Mouse (Mus musculus): ENCODE results near the gene Cetn4. TPM values are rescaled to one million over a fixed set of nuclear protein-coding genes. Genes with fewer than 3 reads are reported as not detected.

Gene Cetn4
- total and polyA plus RNA-seq, 2 experiments from 2014 or later: 1.9 to 4.0 TPM

DNA sequence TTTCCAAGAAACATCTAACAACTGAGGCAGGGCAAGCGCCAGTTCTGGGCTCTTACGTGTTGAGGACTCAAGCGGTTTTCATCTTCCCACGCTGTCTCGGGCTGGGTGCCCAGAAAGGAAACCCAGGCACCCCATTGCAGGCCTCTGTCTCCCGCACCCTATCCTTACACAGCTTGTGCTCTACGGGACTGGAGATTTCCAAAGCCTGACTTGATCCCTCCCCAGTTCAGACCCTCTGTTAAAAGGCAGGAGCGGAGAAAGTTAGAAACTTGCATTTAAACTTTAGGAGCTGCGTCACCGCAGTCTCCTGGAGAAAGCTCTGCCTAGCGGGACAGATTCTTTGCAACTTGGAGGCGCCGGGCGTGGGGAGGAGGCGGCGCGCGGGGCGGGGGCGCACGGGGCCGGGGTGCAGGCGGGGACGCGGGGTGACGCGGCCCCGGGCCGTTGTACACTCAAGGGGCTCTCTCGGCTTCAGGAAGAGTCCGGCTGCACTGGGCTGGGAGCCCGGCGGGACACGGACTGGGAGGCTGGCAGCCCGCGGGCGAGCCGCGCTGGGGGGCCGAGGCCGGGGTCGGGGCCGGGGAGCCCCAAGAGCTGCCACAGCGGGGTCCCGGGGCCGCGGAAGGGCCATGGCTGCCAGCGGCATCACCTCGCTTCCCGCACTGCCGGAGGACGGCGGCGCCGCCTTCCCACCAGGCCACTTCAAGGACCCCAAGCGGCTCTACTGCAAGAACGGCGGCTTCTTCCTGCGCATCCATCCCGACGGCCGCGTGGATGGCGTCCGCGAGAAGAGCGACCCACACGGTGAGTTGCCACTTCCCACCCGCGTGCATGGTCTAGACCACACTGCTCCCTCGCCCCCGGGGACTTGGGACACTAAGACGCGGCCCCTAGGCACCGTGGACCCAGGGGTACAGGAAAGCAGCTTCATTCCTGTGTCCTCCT lies 36.0 kb upstream of the Cetn4 start, which contains the start of gene Fgf2:
Gene Fgf2, plus strand, starts transcription at position 126 of the 945 bp plus-strand sequence.
- ATAC-seq (ENCODE audit: low FRiP score) (peak; percentile 64), DNase-seq (ENCODE audit: low spot score) (peak; percentile 27)
- no peaks in the 10 kb centered on the region for H3K36me3 ChIP-seq (ENCODE audit: insufficient read depth, low read length)
- H3K4me1 ChIP-seq (ENCODE audit: insufficient read depth, low read length): peaks cover 6% of the 10 kb centered on the region; the same call in 1 of the 2 replicates
- no peak within 1 kb of the TSS for H3K27ac ChIP-seq (ENCODE audit: low read depth, low read length)
- peak within 1 kb of the TSS; percentile 100 for H3K4me2 ChIP-seq (ENCODE audit: low read depth, low read length, poor library complexity, severe bottlenecking)
- H3K27me3 ChIP-seq (ENCODE audit: insufficient read depth, low read length): peaks cover 21% of the 10 kb centered on the region
- no peaks in the 10 kb centered on the region for H3K9me3 ChIP-seq (ENCODE audit: low read length)
- peak within 1 kb of the TSS; percentile 63 for H3K9ac ChIP-seq (replicated peaks; ENCODE audit: low read length, poor library complexity, severe bottlenecking)
- WGBS: under 1% methylated on average over 53 of the region's 75 CpGs
- no peak for TF ChIP-seq CTCF (IDR thresholded peaks at IDR 0.05)
- peak within 1 kb of the TSS; percentile 61 for H3K4me3 ChIP-seq (ENCODE audit: low read depth, low read length)

DNA sequence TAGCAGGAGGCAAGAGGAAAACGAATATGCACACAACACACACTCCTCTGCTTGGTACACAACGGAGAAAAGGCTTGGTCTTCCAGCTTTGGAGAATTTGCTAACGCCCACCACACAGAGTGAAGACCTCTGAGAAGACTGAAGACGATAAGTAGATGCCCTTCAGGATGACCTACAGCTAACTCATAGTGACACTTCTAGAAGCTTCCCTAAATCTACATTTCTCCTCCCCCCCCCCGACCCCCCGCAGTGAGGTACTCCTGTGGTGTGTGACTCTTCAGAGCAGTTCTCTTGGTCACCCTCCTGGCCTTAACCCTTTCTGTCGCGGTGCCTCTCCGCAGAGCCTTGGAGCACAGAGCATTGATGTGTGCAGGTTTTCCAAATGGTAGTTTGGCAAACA lies 35.2 kb upstream of the Cetn4 start:
- H3K4me3 ChIP-seq (ENCODE audit: low read depth, low read length): peak overlapping the region; percentile 61; the same call in 1 of the 2 replicates

DNA sequence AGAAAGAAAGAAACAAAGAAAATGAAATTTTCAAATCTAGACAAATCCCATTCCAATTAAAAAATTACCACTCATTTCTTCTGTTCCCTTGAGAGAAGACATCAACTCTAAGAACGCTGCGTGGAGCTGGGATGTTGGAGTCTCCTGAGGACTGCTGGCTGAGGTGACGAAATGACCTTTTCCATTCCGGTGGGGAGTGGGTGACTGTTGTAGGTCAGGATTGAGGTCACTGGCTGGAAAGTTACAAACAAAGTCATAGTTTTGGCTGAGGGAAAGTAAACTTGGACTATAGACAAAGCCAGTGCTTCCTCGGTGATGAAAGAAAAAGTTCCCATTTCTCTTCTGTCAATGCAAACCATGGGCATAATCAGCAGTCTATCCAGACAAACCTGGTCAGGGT lies 30.3 kb upstream of the Cetn4 start:
- Histone ChIP-seq H3K27me3 (ENCODE audit: insufficient read depth, low read length) (peaks cover 4% of the 10 kb centered on the region), H3K4me3 (ENCODE audit: low read depth, low read length) (no peak overlapping the region), H3K9ac (replicated peaks; ENCODE audit: low read length, poor library complexity, severe bottlenecking) (no peak overlapping the region), H3K27ac (ENCODE audit: low read depth, low read length) (no peak overlapping the region), H3K36me3 (ENCODE audit: insufficient read depth, low read length) (no peaks in the 10 kb centered on the region), H3K4me1 (ENCODE audit: insufficient read depth, low read length) (0 out of 2 replicates have a peak, but pooled peaks cover 1% of the 10 kb centered on the region), H3K4me2 (ENCODE audit: low read depth, low read length, poor library complexity, severe bottlenecking) (no peak overlapping the region), H3K9me3 (ENCODE audit: low read length) (no peaks in the 10 kb centered on the region)
- 83% methylated on average over 5 of the region's 5 CpGs for WGBS
- TF ChIP-seq CTCF (IDR thresholded peaks at IDR 0.05): no peak
- no peak for DNase-seq (ENCODE audit: low spot score)
- ATAC-seq (ENCODE audit: low FRiP score): no peak

More for the DNA sequence above, 35.2 kb upstream of the Cetn4 start:
- Histone ChIP-seq H3K4me1 (ENCODE audit: insufficient read depth, low read length) (peaks cover 6% of the 10 kb centered on the region; the same call in 1 of the 2 replicates), H3K27ac (ENCODE audit: low read depth, low read length) (no peak overlapping the region), H3K9ac (replicated peaks; ENCODE audit: low read length, poor library complexity, severe bottlenecking) (no peak overlapping the region), H3K9me3 (ENCODE audit: low read length) (no peaks in the 10 kb centered on the region), H3K27me3 (ENCODE audit: insufficient read depth, low read length) (peaks cover 21% of the 10 kb centered on the region), H3K4me2 (ENCODE audit: low read depth, low read length, poor library complexity, severe bottlenecking) (peak overlapping the region; percentile 100), H3K36me3 (ENCODE audit: insufficient read depth, low read length) (no peaks in the 10 kb centered on the region)
- DNase-seq (ENCODE audit: low spot score) (no peak), ATAC-seq (ENCODE audit: low FRiP score) (0 out of 2 replicates have a peak, but pooled peaks have one; percentile 22)
- WGBS: 39% methylated on average over 9 of the region's 9 CpGs
- TF ChIP-seq CTCF (IDR thresholded peaks at IDR 0.05): no peak

DNA sequence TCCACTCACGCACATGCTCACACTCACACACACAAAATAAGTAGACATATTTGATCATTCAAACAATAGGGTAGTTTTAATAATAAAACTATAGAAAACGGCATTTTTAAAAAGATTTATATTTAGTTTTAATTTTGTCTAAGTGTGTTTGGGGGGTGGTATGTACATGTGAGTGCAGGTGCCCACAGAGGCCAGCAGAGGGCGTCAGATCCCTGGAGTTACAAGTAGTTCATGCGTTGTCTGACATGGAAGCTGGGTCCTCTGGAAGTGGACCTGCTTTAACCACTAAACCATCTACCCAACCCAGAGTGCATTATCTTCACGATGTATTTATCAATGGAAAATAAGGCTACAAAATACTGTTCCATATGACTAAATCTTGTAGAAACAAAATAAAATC lies 28.6 kb upstream of the Cetn4 start:
- ATAC-seq (ENCODE audit: low FRiP score) (no peak), DNase-seq (ENCODE audit: low spot score) (no peak)
- H3K4me3 ChIP-seq (ENCODE audit: low read depth, low read length): no peak overlapping the region
- peak; percentile 41 for TF ChIP-seq CTCF (IDR thresholded peaks at IDR 0.05)
- H3K9ac ChIP-seq (replicated peaks; ENCODE audit: low read length, poor library complexity, severe bottlenecking): no peak overlapping the region
- H3K27ac ChIP-seq (ENCODE audit: low read depth, low read length): no peak overlapping the region
- WGBS: 64% methylated on average over 5 of the region's 5 CpGs
- no peak overlapping the region for H3K4me2 ChIP-seq (ENCODE audit: low read depth, low read length, poor library complexity, severe bottlenecking)
- H3K27me3 ChIP-seq (ENCODE audit: insufficient read depth, low read length): no peaks in the 10 kb centered on the region
- H3K9me3 ChIP-seq (ENCODE audit: low read length): no peaks in the 10 kb centered on the region
- no peaks in the 10 kb centered on the region for H3K36me3 ChIP-seq (ENCODE audit: insufficient read depth, low read length)
- no peaks in the 10 kb centered on the region for H3K4me1 ChIP-seq (ENCODE audit: insufficient read depth, low read length)

DNA sequence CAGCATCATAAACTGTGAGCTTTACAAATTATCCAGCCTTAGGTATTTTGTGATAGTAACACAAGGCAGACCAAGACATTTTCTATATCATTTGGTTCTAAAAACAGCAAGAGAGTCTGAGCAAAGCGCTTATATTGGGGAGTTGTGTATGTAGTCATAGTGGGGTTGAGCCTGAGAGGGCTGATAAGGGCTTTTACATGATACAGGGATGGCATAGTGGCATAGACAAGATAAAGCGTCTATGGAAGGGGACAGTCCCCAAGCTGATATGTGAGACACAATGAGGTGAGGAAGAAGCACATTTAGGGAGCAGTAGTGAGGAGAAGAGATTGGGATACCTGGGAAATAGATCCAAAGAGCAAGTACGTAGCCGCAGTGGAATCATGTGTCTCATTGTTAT lies 21.5 kb upstream of the Cetn4 start:
- H3K27ac ChIP-seq (ENCODE audit: low read depth, low read length): no peak overlapping the region
- ATAC-seq (ENCODE audit: low FRiP score) (no peak), DNase-seq (ENCODE audit: low spot score) (no peak)
- no peak for TF ChIP-seq CTCF (IDR thresholded peaks at IDR 0.05)
- no peak overlapping the region for H3K4me2 ChIP-seq (ENCODE audit: low read depth, low read length, poor library complexity, severe bottlenecking)
- 92% methylated on average over 4 of the region's 4 CpGs for WGBS
- H3K4me1 ChIP-seq (ENCODE audit: insufficient read depth, low read length): no peaks in the 10 kb centered on the region
- H3K4me3 ChIP-seq (ENCODE audit: low read depth, low read length): no peak overlapping the region
- no peaks in the 10 kb centered on the region for H3K27me3 ChIP-seq (ENCODE audit: insufficient read depth, low read length)
- no peaks in the 10 kb centered on the region for H3K9me3 ChIP-seq (ENCODE audit: low read length)
- no peaks in the 10 kb centered on the region for H3K36me3 ChIP-seq (ENCODE audit: insufficient read depth, low read length)
- H3K9ac ChIP-seq (replicated peaks; ENCODE audit: low read length, poor library complexity, severe bottlenecking): no peak overlapping the region

DNA sequence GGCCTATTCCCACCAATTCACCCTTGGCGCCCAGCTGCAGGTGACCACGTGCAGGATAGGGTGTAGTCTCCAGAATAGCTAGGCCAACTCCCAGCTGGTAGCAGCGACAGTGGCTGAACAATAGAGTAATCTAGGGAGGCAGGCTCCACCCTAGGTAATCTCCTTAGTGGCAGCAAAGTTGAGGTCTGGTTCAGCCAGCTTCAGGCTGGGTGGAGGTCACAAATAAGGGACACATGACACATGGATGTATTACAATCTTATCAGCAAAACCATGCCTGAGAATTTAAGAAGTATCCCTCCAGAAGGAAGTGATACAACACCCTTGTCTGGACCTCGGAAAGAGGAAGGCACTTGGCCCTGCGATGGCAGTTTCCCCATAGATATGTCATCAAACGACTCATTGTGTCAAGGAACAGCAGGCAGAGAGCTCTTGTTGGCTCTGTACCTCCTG lies 19.5 kb upstream of the Cetn4 start:
- DNase-seq (ENCODE audit: low spot score) (no peak), ATAC-seq (ENCODE audit: low FRiP score) (no peak)
- H3K27me3 ChIP-seq (ENCODE audit: insufficient read depth, low read length): no peaks in the 10 kb centered on the region
- TF ChIP-seq CTCF (IDR thresholded peaks at IDR 0.05): no peak
- 66% methylated on average over 6 of the region's 6 CpGs for WGBS
- H3K4me1 ChIP-seq (ENCODE audit: insufficient read depth, low read length): no peaks in the 10 kb centered on the region
- no peaks in the 10 kb centered on the region for H3K36me3 ChIP-seq (ENCODE audit: insufficient read depth, low read length)
- no peak overlapping the region for H3K9ac ChIP-seq (replicated peaks; ENCODE audit: low read length, poor library complexity, severe bottlenecking)
- no peak overlapping the region for H3K4me3 ChIP-seq (ENCODE audit: low read depth, low read length)
- no peak overlapping the region for H3K27ac ChIP-seq (ENCODE audit: low read depth, low read length)
- H3K4me2 ChIP-seq (ENCODE audit: low read depth, low read length, poor library complexity, severe bottlenecking): no peak overlapping the region
- H3K9me3 ChIP-seq (ENCODE audit: low read length): no peaks in the 10 kb centered on the region
